Mouse (Mus musculus) heart, embryonic 14.5 days (tissue): ENCODE measurements around the gene Scaf1. TPM values are rescaled to one million over a fixed set of nuclear protein-coding genes. Genes with fewer than 3 reads are reported as not detected.

Experiments used
- ATAC-seq: fragments of 200-750 bp; cut with Nextera tagmentation; 2 replicates; pipeline ENCODE4 v1.8.0; 2017; ENCODE audit warnings: low read depth, moderate TSS enrichment; ENCODE audit not compliant: insufficient number of reproducible peaks, insufficient read depth, low FRiP score
- H3K27ac ChIP-seq, 2 experiments: fragments of 200-500 bp in 1 of 2; fragments of 300-500 bp in 1 of 2; sonication (generic) in 1 of 2; replicated peaks in 1 of 2; 2 replicates each; pipeline ENCODE4 v1.5.1; 2012 to 2014; ENCODE audit warnings: low read depth in 2 of 2, low read length in 2 of 2, control low read depth in 1 of 2, mild to moderate bottlenecking in 1 of 2, mixed read lengths in 1 of 2; ENCODE audit not compliant: control insufficient read depth in 1 of 2, insufficient read depth in 1 of 2
- H3K27me3 ChIP-seq: fragments of 300-500 bp; sonication (generic); 2 replicates; pipeline ENCODE4 v1.6.1; 2014; ENCODE audit warnings: mild to moderate bottlenecking, low read length, control low read depth; ENCODE audit not compliant: control insufficient read depth, insufficient read depth
- H3K36me3 ChIP-seq: fragments of 300-500 bp; sonication (generic); 2 replicates; pipeline ENCODE4 v1.6.1; 2014; ENCODE audit warnings: mild to moderate bottlenecking, control low read depth, low read length, mixed read lengths; ENCODE audit not compliant: control insufficient read depth, insufficient read depth
- H3K4me1 ChIP-seq, 2 experiments: fragments of 200-500 bp in 1 of 2; fragments of 300-500 bp in 1 of 2; sonication (generic) in 1 of 2; 2 replicates each; pipeline ENCODE4 v1.6.1; 2012 to 2014; ENCODE audit warnings: low read length in 2 of 2, control low read depth in 1 of 2, mixed read lengths in 1 of 2; ENCODE audit not compliant: control insufficient read depth in 2 of 2, insufficient read depth in 2 of 2
- H3K4me2 ChIP-seq: fragments of 300-500 bp; sonication (generic); 2 replicates; pipeline ENCODE4 v1.6.1; 2014; ENCODE audit warnings: mild to moderate bottlenecking, low read length
- H3K4me3 ChIP-seq, 2 experiments: fragments of 200-500 bp in 1 of 2; fragments of 300-500 bp in 1 of 2; sonication (generic) in 1 of 2; 2 replicates each; pipeline ENCODE4 v1.5.1; 2012 to 2014; ENCODE audit warnings: low read length in 2 of 2, mild to moderate bottlenecking in 2 of 2, control low read depth in 1 of 2, low read depth in 1 of 2, moderate library complexity in 1 of 2; ENCODE audit not compliant: control insufficient read depth in 1 of 2, insufficient read depth in 1 of 2
- H3K9ac ChIP-seq: fragments of 300-500 bp; sonication (generic); 2 replicates; pipeline ENCODE4 v1.6.1; 2014; ENCODE audit warnings: mild to moderate bottlenecking, low read length
- H3K9me3 ChIP-seq: fragments of 300-500 bp; sonication (generic); 2 replicates; pipeline ENCODE4 v1.6.1; 2016; ENCODE audit warnings: low read length, control low read depth; ENCODE audit not compliant: control insufficient read depth
- WGBS: fragments of 180-500 bp; shearing (Covaris S2); extraction: QIAGEN DNeasy Blood & Tissue Kit; methylation state at CpG from one replicate; pipeline ENCODE4 v1.1.7; 2014; 5-methylcytosine and 5-hydroxymethylcytosine counted together
- polyA plus RNA-seq: library from polyadenylated mRNA; unstranded; fragments of >200 nt; fragmentation: Nextera tagmentation; extraction: Ambion mirVana; gene quantifications from 2 replicates; pipeline ENCODE4 v1.2.1, GENCODE M21; 2014

Gene Scaf1
- polyA plus RNA-seq, 1 experiment from 2014 or later = 36.2 TPM

DNA sequence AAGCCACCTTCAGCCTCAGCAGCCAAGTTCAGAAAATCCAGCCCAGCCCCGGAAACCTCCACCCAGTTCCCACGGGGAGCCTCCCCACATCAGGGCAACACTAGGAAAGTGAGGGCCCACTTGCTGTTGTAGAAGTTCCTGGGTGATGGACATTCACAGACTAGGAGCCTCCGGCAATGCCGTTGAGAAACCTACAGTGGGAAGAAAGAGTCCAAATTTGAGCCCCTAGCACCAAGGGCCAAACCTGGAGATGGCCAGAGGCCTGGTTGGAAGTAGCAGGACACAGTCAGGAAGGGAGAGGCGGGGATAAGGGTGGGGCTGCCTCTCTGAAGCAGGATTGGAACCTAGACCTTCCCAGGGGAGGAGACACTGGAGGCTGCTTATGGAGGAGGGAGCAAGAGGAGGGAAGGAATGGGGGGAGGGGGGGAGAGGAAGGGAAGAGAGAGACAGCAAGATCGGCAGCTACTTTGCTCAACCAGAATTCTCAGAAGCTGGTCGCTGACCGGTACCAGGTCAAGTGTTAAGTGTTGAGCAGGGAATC is 2.9 kb upstream of the Scaf1 start:
- no peak for ATAC-seq
- H3K27ac ChIP-seq = peak overlapping the region; percentile 46 to 100
- H3K4me1 ChIP-seq = peaks cover 6 to 16% of the 10 kb centered on the region in 2 experiments; a peak in 3 of 4 replicates
- no peaks in the 10 kb centered on the region for H3K27me3 ChIP-seq
- H3K4me2 ChIP-seq = peak overlapping the region; percentile 88
- H3K9me3 ChIP-seq = no peaks in the 10 kb centered on the region
- H3K4me3 ChIP-seq = peak overlapping the region; percentile 50 to 88
- 24% methylated on average over 8 of the region's 8 CpGs for WGBS
- peak overlapping the region; percentile 87 for H3K9ac ChIP-seq
- peaks cover 14% of the 10 kb centered on the region for H3K36me3 ChIP-seq

DNA sequence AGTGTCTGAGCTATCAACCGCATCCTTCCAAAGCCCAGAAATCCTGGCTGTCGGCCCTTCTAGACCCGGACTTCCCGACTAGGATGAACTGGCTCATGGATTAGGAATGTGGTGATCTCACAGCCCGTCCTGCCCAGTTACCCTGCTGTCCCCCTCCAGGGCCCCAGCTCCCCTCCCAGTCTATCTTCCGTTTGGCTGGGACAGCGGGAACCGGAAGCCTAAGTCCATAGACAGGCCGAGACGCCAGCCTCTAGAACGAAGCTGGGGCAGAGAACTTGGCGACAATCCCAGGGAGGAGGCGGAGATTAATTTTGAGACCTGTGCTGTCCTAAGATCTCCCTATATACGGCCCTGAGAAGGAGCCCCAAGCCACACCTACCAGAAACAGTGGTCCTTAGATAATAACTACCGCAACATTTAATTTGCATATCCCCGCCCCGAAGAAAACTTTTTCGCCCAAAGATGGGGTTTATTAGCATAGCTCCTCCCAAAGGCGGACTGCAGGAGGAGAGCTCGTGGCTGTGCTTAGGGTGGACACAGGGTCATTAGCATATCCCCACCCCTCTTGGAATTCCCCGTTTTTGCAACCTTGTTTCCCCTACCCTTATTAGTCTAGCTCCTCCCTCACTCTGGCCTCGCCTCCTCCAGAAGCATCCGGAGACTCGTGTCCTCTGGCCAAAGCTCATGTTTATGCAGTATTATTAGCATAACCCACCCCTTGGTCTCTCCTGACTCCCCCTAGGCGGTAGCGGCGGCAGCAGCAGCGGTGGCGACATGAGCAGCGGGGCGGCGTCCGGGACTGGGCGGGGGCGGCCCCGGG is 1.3 kb upstream of the Scaf1 start, which contains the start of gene Rras:
TSS of gene Rras (plus strand) at position 720 of the 820 bp plus-strand sequence.
- Histone ChIP-seq H3K4me3 (peak within 1 kb of the TSS; percentile 50 to 88), H3K27ac (peak within 1 kb of the TSS; percentile 99 to 100), H3K36me3 (peaks cover 30% of the 10 kb centered on the region), H3K9ac (peak within 1 kb of the TSS; percentile 87), H3K9me3 (no peaks in the 10 kb centered on the region), H3K4me2 (peak within 1 kb of the TSS; percentile 88), H3K27me3 (no peaks in the 10 kb centered on the region), H3K4me1 (peaks cover 6 to 16% of the 10 kb centered on the region in 2 experiments; a peak in 3 of 4 replicates)
- WGBS = under 1% methylated on average over 36 of the region's 36 CpGs
- peak; percentile 89 for ATAC-seq

DNA sequence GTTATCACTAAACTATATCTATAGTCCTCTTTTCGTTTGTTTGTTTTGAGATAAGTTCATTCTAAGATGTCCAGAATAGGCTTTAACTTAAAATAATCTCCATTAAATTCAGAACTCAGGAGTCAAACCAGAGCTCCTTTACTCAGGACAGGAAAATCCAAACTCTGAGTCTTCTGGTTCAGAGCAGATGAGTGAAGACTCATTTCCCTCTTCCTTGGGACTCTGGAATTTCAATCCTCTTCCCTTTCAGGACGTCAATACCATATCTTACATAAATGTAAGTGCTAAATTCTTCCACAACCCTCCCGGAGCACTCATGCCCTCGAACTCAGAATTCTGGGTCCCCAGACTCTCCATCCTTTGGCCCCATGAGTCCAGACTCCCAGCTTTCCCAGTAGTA is 598 bp upstream of the Scaf1 start:
- Histone ChIP-seq H3K27ac (peak overlapping the region; percentile 99 to 100), H3K9me3 (no peaks in the 10 kb centered on the region), H3K4me1 (peaks cover 6 to 16% of the 10 kb centered on the region in 2 experiments; a peak in 3 of 4 replicates), H3K27me3 (no peaks in the 10 kb centered on the region), H3K4me2 (peak overlapping the region; percentile 82), H3K9ac (peak overlapping the region; percentile 80), H3K4me3 (peak overlapping the region; percentile 50 to 88), H3K36me3 (peaks cover 36% of the 10 kb centered on the region)
- ATAC-seq = no peak
- under 1% methylated on average over 4 of the region's 4 CpGs for WGBS

DNA sequence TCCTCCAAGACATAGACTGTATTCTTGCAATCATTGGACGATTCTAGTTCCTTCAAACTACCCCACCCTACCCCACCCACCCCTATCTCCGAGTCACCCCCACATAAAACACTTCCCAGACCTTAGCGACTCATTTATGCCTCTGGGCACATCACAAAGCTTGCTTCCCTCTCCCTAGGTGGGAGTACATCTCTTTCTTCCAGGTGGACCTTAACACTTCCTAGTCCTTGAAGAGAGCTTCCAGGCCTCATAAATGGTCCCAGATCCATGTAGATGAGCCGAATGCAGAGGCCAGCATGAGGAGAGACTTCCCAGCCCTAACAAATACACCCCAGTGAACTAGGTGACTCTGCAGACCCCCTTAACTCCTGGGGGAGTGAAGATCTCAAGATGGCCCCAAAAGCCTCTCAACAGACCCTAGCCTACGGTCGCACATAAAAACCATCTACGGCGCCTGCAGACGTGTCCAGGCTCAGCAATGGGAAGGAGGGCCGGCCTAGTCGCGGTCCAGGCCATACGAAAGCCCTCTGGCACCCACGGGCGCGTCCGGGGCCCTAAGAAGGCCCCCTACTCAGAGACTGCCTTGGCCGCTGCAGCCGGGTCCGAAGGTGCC is 713 bp downstream of the Scaf1 start:
- Histone ChIP-seq H3K27ac (peak overlapping the region; percentile 61 to 100), H3K4me2 (peak overlapping the region; percentile 66), H3K4me3 (peak overlapping the region; percentile 69 to 88), H3K4me1 (peaks cover 6 to 16% of the 10 kb centered on the region in 2 experiments; a peak in 3 of 4 replicates), H3K36me3 (peaks cover 38% of the 10 kb centered on the region), H3K27me3 (no peaks in the 10 kb centered on the region), H3K9me3 (no peaks in the 10 kb centered on the region), H3K9ac (peak overlapping the region; percentile 97)
- WGBS = 1% methylated on average over 17 of the region's 20 CpGs
- no peak for ATAC-seq

DNA sequence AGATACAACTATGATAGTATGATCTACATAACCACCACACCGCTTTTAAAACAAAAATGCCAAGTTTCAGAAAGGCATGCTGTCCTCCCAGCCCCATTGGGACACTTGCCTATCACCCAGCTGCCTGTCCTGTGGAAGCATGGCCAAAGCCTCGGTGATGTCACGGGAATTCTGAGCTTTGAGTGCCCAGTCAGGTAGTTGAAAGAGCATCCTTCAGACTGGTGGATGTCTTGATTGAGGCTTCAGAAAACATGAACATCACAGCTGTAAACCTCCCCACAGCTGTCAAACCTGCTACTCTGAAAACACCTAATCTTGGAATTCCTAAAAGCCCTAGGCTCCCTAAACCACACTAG is 2.1 kb downstream of the Scaf1 start:
- Histone ChIP-seq H3K36me3 (peaks cover 51% of the 10 kb centered on the region), H3K4me1 (peaks cover 3 to 16% of the 10 kb centered on the region in 2 experiments; a peak in 3 of 4 replicates), H3K9ac (no peak overlapping the region), H3K9me3 (no peaks in the 10 kb centered on the region), H3K4me2 (no peak overlapping the region), H3K27me3 (no peaks in the 10 kb centered on the region), H3K27ac (no peak overlapping the region), H3K4me3 (no peak overlapping the region)
- 89% methylated on average over 3 of the region's 3 CpGs for WGBS
- no peak for ATAC-seq

DNA sequence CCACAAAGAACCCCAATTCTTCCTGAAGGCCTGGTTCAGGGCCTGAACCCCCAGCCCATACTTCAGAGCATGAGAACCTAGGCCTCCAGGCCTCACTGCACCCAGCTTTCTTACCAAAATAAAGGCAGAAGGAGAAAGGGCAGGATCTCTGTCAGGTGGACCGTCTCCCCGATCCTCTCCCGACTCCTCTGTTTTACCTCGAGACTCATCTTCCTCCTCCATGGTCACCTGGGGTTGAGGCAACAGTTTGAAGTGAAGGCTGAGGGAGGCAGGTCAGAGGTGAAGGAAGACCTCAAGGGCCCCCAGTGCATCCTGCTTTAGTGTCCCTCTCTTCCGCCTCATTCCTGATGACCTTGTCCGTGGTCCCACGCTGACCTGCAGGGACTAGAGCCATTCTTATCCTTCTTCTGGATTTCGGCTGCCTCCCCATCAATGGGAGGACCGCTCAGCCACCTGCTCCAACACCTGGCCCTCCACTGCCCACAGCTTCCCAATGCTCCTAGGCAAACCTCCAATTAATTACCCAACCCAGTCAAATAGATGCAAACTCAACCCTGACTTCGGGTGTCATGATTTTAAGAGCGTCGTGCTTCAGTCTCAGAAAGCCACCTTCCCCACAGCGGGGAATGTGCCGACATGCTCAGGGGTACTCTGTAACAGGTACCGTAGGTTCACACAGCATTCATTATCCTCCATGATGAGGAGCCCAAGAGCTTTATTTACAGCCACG is 2.6 kb downstream of the Scaf1 start:
- peaks cover 55% of the 10 kb centered on the region for H3K36me3 ChIP-seq
- H3K4me3 ChIP-seq = no peak overlapping the region
- H3K9ac ChIP-seq = no peak overlapping the region
- H3K4me2 ChIP-seq = no peak overlapping the region
- H3K27ac ChIP-seq = no peak overlapping the region
- peaks cover 0 to 11% of the 10 kb centered on the region in 2 experiments; a peak in 2 of 4 replicates for H3K4me1 ChIP-seq
- ATAC-seq = no peak
- no peaks in the 10 kb centered on the region for H3K27me3 ChIP-seq
- no peaks in the 10 kb centered on the region for H3K9me3 ChIP-seq
- 92% methylated on average over 16 of the region's 16 CpGs for WGBS

DNA sequence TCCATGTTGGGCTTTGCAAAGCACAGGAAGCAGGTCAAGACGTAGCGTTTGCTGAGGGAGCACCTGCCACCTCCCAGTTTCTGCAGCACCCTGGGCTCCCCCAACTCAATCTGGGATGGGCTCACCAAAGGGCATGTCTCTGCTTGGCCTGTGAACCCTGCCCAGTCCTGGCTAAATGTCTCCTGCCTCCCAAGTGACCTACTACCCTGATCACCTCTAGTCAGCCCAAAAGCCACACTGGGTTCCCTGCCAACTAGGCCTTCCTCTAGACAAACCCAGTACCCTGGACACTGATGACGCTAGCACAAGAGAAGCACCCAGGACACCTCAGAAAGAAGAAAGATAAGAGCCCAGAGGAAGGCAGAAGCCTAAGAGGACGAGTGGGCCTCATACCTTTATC is 3.3 kb downstream of the Scaf1 start:
- Histone ChIP-seq H3K27me3 (no peaks in the 10 kb centered on the region), H3K4me3 (no peak overlapping the region), H3K4me2 (no peak overlapping the region), H3K36me3 (peaks cover 62% of the 10 kb centered on the region), H3K9me3 (no peaks in the 10 kb centered on the region), H3K27ac (no peak overlapping the region), H3K9ac (no peak overlapping the region), H3K4me1 (peaks cover 0 to 8% of the 10 kb centered on the region in 2 experiments; a peak in 1 of 4 replicates)
- no peak for ATAC-seq
- WGBS = 74% methylated on average over 4 of the region's 4 CpGs
